Mouse (Mus musculus): ENCODE data around the gene Rpl7a.
"Not testable (repeated sequence)": the region's sequence is repeated elsewhere in the genome, so short reads cannot be mapped to it uniquely, and the experiment has no call there.

The Rpl7a gene

GRCm38 (mm10) chr2:26910124-26910993 lies at the start of gene Rpl7a, which contains the start of gene Med22:
TSS of gene Rpl7a (plus strand) at chr2:26910764.
TSS of gene Med22 (minus strand) at chr2:26910677.
- peak; percentile 100 for DNase-seq (ENCODE audit: low read depth)

GRCm38 (mm10) chr2:26862856-26863255 lies 47.7 kb upstream of the Rpl7a start:
- DNase-seq (ENCODE audit: low read depth), result no peak

- DNase-seq (ENCODE audit: low read depth), result no peak
Observed at GRCm38 (mm10) chr2:26864879-26865278, 45.7 kb upstream of the Rpl7a start, which contains the start of gene Abo. TSS of gene Abo (minus strand) at chr2:26864979.

DNA sequence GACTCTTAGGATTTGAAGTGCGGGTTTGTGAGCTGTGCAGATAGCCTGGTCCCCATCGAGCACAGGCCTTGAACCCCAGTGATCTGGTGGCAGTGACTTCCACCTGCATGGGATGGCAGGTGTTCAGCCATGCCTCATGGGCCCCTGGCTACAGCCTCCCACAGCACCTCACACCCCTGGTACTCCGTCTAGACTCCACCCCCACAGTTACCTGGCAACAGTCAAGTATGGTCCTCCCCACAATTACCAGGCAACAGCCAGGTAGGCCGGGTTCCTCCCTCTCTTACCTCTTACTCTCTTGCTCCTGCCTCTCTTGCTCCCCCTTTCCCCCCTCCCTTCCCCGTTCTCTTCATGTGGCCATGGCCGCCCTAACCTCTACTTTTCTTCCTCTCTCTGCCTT lies 39.9 kb upstream of the Rpl7a start:
- no peak for DNase-seq (ENCODE audit: low read depth)

DNA sequence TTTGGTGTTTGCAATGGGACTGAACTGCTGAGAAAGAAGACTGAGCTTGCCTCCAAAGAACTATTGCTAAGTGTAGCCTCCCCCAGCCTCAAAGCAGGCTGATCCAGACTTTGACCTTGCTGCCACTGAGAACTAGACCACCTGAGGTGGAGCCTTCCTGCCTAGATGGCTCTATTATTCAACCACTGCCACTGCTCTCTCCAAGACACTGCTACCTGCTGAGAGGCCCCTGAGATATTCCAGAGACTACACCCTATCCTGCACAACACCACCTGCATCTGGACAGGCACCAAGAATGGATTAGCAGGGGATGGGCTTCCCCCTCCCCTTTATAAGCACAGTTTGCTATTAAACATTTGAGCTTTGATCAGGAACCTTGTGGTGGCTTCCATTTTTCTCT lies 32.0 kb upstream of the Rpl7a start:
- no peak for DNase-seq (ENCODE audit: low read depth)

GRCm38 (mm10) chr2:26885541-26885940 lies 25.0 kb upstream of the Rpl7a start:
- not testable (repeated sequence) for DNase-seq (ENCODE audit: low read depth)

DNA sequence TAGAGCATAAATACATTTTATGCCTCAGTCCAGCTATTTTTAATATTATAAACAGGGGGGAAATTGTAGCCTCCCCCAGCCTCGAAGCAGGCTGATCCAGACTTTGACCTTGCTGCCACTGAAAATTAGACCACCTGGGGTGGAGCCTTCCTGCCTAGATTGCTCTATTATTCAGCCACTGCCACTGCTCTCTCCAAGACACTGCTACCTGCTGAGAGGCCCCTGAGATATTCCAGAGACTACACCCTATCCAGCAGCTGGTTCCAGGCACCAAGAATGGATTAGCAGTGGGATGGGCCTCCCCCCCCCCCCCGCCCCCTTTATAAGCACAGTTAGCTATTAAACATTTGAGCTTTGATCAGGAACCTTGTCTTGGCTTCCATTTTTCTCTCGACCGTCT lies 24.4 kb upstream of the Rpl7a start:
- DNase-seq (ENCODE audit: low read depth), result not testable (repeated sequence)

- peak; percentile 14 for DNase-seq (ENCODE audit: low read depth)
Observed at GRCm38 (mm10) chr2:26895898-26896297, 14.7 kb upstream of the Rpl7a start.

- no peak for DNase-seq (ENCODE audit: low read depth)
Observed at GRCm38 (mm10) chr2:26900731-26901130, 9.8 kb upstream of the Rpl7a start.

DNA sequence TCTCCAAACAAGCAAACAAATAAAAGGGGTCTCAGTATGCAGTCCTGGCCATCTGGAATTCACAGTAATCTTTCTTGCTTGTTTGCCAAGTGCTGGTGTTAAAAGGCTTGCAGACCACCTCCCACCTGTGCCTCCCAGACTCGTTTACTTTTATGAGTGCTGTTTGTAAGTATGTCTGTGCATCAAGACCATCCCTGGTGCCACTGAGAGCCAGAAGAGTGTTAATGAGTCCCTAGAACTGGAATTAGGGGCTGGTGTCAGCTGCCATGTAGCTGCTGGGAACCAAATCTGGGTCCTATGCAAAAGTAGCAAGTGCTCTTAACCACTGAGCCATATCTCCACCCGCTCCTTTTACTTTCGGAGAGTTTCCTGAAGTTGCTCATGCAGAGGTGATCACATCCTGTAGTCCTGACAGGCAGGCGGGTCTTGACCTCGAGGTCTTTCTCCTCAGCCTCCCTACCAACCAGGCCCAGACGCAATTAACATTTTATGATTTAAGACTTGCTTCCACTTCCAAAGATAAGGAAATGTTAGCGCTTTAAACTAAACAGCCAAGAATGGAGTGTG lies 8.6 kb upstream of the Rpl7a start:
- DNase-seq (ENCODE audit: low read depth), result no peak

GRCm38 (mm10) chr2:26902467-26903220 lies 7.9 kb upstream of the Rpl7a start, which contains the start of gene Surf6:
TSS of gene Surf6 (minus strand) at chr2:26902879.
- peak; percentile 97 for DNase-seq (ENCODE audit: low read depth)

DNA sequence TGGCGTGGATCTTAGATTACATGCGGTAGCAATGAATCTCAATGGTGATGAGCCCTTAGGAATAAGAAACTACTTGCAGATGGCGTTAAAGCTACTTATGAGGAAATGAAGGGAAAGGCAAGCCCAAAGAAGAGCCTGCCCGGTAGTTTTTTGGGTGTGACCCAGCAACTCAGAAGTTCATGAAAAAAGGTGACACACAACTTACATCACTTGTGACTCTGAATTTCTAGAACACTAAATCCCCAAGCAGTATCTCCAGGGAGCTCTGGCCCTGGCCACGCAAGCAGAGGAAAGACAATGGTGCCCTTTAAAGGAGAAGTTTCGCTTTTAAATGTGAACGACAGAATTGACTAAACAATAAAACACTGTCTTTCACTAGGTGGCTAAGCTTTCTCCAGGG lies 7.3 kb upstream of the Rpl7a start:
- no peak for DNase-seq (ENCODE audit: low read depth)

DNA sequence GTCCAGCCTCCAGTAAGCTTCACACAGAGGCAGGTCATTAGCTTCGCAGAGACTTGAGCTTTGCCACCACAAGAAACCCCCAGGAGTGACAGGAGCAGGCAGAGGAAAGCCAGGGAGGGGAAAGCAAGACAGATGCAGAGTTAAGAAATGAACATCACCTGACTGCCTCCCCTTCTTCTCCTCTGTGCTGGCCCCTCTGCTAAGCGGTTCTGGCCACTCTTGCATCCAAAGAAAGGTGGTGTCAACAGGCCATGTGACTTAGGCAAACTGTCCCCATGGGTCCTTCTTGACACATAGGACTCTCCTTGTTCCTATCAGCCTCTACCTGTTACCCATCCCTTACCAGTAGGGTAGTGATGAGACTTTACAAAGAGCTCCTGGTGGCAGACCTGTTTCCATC lies 4.6 kb upstream of the Rpl7a start:
- DNase-seq (ENCODE audit: low read depth), result no peak

DNA sequence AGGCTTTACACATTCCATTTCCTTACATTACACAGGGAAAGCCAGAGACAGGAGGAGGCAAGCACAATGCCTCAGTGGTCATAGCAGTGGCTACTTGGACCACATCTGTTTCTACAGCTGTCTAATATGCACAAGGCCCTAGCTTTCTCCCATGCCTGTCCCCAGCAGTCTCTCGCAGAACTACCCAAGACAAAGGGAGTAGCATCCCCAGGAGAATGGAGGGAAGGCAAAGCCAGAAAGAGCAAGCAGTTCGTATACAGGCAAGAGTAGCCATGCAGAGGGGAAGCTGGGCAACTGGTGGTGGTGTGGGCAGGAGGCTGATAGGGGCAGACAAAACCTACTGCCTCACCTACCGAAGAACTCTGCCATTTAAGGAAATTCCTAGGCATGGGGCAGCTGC lies 4.1 kb upstream of the Rpl7a start:
- DNase-seq (ENCODE audit: low read depth), result no peak

DNA sequence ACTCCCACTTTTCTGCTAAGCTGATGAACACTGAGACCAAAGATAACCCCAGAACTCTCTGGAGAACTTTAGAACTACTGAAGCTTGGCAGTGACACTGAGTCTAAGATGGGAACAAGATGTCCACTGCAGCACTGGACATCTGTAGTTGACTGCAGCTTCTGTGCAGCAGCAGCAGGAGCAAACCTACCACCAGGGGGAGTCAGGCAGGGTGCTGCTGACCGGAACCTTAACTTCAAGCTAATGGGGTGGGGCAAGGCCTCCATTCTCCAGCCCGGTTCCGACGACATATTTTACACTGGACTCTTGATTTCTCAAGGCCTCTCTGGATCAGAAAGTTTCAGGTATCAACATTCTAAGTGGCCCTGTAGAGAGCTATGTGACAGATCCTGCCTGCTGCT lies 3.5 kb upstream of the Rpl7a start:
- DNase-seq (ENCODE audit: low read depth), result peak; percentile 64

DNA sequence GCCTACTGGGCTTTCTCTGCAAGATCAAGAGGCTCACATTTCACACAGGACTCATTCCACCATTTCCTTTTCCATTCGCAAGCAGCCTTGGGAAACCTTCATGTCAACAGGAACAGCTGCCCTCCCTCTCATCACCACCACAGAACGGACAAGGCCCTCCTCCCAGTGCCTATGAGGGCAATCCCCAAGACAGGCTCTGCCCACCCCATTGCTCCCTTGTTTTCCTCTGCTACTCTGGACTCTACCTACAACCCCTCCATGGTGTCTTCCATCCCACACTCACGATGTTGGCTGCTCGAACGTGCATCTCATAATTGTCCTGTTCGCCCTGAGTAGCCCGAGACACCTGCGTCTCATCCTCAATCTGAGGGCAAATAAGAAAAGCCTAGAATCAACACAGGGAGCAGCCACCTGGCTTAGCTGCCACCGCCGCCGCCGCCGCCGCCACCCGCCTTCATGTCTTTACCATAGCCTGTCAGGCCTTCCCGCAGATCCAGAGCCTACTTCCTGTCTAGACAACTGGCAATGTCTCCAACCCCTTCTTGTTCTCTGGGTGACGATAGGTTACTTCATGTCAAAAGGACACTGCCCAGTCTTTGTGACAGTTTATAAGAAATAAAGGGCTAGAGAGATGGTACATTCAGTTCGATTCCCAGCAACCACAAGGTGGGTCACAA lies 1.7 kb upstream of the Rpl7a start:
- DNase-seq (ENCODE audit: low read depth), result no peak

DNA sequence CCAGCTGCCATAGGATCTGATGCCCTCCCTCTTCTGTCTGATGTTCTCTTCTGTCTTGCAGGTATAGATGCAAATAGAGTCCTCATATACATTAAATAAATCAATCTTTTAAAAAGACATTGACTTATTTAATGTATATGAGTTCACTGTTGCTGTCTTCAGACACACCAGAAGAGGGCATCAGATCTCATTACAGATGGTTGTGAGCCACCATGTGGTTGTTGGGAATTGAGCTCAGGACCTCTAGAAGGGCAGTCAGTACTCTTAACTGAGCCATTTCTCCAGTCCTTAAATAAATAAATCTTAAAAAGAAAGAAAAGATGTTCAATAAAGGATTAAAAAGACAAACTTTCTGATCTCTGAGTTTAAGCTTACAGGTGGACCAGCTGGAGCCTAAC lies 1.2 kb upstream of the Rpl7a start:
- DNase-seq (ENCODE audit: low read depth), result no peak

DNA sequence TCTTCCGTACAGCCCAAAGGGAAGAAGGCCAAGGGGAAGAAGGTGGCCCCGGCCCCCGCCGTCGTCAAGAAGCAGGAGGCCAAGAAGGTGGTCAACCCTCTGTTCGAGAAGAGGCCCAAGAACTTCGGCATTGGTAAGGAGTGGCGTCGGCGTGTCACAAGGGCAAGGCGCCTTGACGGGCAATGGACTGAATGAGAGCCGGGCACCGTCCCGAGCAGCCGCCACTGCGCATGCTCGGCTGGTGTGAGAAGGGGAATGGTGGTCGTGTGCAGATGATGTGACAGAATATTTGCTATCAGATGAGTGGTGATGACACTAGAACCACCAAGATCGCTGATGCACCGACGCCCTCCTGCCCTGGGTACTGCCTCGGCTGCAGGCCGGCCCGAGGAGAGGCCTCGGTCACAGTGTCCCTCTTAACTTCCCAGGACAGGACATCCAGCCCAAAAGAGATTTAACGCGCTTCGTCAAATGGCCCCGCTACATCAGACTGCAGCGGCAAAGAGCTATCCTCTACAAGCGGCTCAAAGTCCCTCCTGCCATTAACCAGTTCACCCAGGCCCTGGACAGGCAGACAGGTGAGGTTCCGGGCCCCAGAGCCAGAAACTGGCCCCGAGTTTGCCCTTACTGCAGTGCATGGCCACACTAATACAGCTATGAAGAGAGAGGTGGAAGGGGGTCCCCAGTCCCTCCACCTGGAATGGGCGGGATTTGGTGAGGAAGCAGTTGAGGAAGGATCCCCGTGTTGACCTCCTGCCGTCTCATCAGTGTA lies 616 bp downstream of the Rpl7a start:
- DNase-seq (ENCODE audit: low read depth), result no peak

GRCm38 (mm10) chr2:26912253-26912770 lies 1.7 kb downstream of the Rpl7a start:
- no peak for DNase-seq (ENCODE audit: low read depth)

DNA sequence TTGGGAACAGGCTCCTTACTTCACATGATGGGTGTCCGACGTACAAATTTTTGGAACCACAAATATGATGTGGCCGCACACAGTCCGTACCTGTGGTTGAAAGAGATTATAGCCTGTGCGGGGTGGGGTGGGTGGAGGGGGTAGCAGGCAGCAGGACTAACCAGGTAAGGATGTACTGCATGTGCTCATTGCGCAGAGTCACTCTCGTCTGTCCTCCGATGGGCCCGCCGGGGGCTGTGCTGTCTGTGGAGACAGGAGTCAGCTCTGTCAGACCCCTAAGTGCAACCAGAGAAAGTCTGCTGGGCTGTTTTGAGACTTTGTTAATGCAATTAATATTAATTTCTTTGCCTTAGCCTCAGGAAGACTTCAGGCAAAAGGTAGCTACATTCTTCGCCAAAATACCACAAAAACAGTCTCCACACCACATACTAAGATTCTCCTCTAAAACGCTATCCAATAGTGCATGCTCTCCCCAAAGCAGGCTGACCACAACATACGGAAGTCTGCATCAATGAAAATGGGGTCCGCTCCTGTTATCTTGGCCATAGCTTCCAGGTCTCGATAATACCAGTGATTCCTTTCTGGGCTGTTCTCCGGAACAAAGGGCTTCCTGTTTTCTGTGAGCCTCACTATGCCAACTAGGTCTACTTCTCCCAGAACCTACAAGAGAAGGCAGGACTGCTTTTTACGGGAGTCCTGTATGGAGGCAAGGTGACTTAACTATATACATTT lies 3.0 kb downstream of the Rpl7a start:
- no peak for DNase-seq (ENCODE audit: low read depth)
